Mouse (Mus musculus): ENCODE results near the gene Creld1. TPM values are rescaled to one million over a fixed set of nuclear protein-coding genes. Genes with fewer than 3 reads are reported as not detected.

The Creld1 gene
- polyA plus RNA-seq, 1 experiment from 2014 or later = 36.3 TPM

GRCm38 (mm10) chr6:113442087-113442441, 41.0 kb upstream of the Creld1 start:
- DNase-seq (ENCODE audit: low spot score) (no peak), ATAC-seq (replicated peaks; ENCODE audit: low FRiP score) (0 out of 2 replicates have a peak, but pooled peaks have one; percentile 16)
- Histone ChIP-seq H3K27me3 (ENCODE audit: control insufficient read depth, insufficient read depth, low read length) (no peaks in the 10 kb centered on the region), H3K4me2 (ENCODE audit: low read depth, low read length, severe bottlenecking) (peak overlapping the region; percentile 62), H3K4me1 (replicated peaks; ENCODE audit: control insufficient read depth, insufficient read depth, low read length) (peaks cover 4% of the 10 kb centered on the region; the same call in 1 of the 2 replicates), H3K9me3 (ENCODE audit: control insufficient read depth, low read length) (no peaks in the 10 kb centered on the region), H3K36me3 (ENCODE audit: control insufficient read depth, insufficient read depth, low read length) (no peaks in the 10 kb centered on the region), H3K9ac (ENCODE audit: low read length) (peak overlapping the region; percentile 78), H3K27ac (ENCODE audit: low read depth, low read length) (no peak overlapping the region), H3K4me3 (ENCODE audit: low read depth, low read length) (peak overlapping the region; percentile 94)
- 41% methylated on average over 9 of the region's 9 CpGs for WGBS

- WGBS = under 1% methylated on average over 45 of the region's 45 CpGs
- peak; percentile 95 for DNase-seq (ENCODE audit: low spot score)
Observed at GRCm38 (mm10) chr6:113442442-113443090, 40.5 kb upstream of the Creld1 start, which contains the start of gene Jagn1. TSS of gene Jagn1 (plus strand) at chr6:113442569.

GRCm38 (mm10) chr6:113443091-113443490, 40.0 kb upstream of the Creld1 start:
- H3K36me3 ChIP-seq (ENCODE audit: control insufficient read depth, insufficient read depth, low read length) = peaks cover 3% of the 10 kb centered on the region; the same call in 1 of the 2 replicates
- H3K4me2 ChIP-seq (ENCODE audit: low read depth, low read length, severe bottlenecking) = peak overlapping the region; percentile 62
- DNase-seq (ENCODE audit: low spot score) = peak; percentile 51
- H3K27ac ChIP-seq (ENCODE audit: low read depth, low read length) = no peak overlapping the region
- peak overlapping the region; percentile 94 for H3K4me3 ChIP-seq (ENCODE audit: low read depth, low read length)
- WGBS = 49% methylated on average over 12 of the region's 12 CpGs
- H3K9me3 ChIP-seq (ENCODE audit: control insufficient read depth, low read length) = no peaks in the 10 kb centered on the region
- ATAC-seq (replicated peaks; ENCODE audit: low FRiP score) = no peak
- H3K9ac ChIP-seq (ENCODE audit: low read length) = peak overlapping the region; percentile 78
- H3K4me1 ChIP-seq (replicated peaks; ENCODE audit: control insufficient read depth, insufficient read depth, low read length) = peaks cover 4% of the 10 kb centered on the region; the same call in 1 of the 2 replicates
- H3K27me3 ChIP-seq (ENCODE audit: control insufficient read depth, insufficient read depth, low read length) = no peaks in the 10 kb centered on the region

More at GRCm38 (mm10) chr6:113442442-113443090, 40.5 kb upstream of the Creld1 start, which contains the start of gene Jagn1:
- Histone ChIP-seq H3K36me3 (ENCODE audit: control insufficient read depth, insufficient read depth, low read length) (peaks cover 2% of the 10 kb centered on the region; the same call in 1 of the 2 replicates), H3K27me3 (ENCODE audit: control insufficient read depth, insufficient read depth, low read length) (no peaks in the 10 kb centered on the region), H3K9me3 (ENCODE audit: control insufficient read depth, low read length) (no peaks in the 10 kb centered on the region), H3K4me1 (replicated peaks; ENCODE audit: control insufficient read depth, insufficient read depth, low read length) (peaks cover 4% of the 10 kb centered on the region; the same call in 1 of the 2 replicates), H3K4me2 (ENCODE audit: low read depth, low read length, severe bottlenecking) (peak within 1 kb of the TSS; percentile 62), H3K4me3 (ENCODE audit: low read depth, low read length) (peak within 1 kb of the TSS; percentile 94), H3K9ac (ENCODE audit: low read length) (peak within 1 kb of the TSS; percentile 78), H3K27ac (ENCODE audit: low read depth, low read length) (0 out of 2 replicates have a peak within 1 kb of the TSS, but pooled peaks have one; percentile 12)
- peak; percentile 91 for ATAC-seq (replicated peaks; ENCODE audit: low FRiP score)

GRCm38 (mm10) chr6:113444207-113444965, 38.7 kb upstream of the Creld1 start:
- DNase-seq (ENCODE audit: low spot score) = peak; percentile 30
- Histone ChIP-seq H3K9ac (ENCODE audit: low read length) (no peak overlapping the region), H3K9me3 (ENCODE audit: control insufficient read depth, low read length) (no peaks in the 10 kb centered on the region), H3K36me3 (ENCODE audit: control insufficient read depth, insufficient read depth, low read length) (peaks cover 3% of the 10 kb centered on the region; the same call in 1 of the 2 replicates), H3K4me1 (replicated peaks; ENCODE audit: control insufficient read depth, insufficient read depth, low read length) (peaks cover 4% of the 10 kb centered on the region; the same call in 1 of the 2 replicates), H3K4me3 (ENCODE audit: low read depth, low read length) (no peak overlapping the region), H3K27me3 (ENCODE audit: control insufficient read depth, insufficient read depth, low read length) (no peaks in the 10 kb centered on the region), H3K4me2 (ENCODE audit: low read depth, low read length, severe bottlenecking) (no peak overlapping the region), H3K27ac (ENCODE audit: low read depth, low read length) (no peak overlapping the region)
- no peak for ATAC-seq (replicated peaks; ENCODE audit: low FRiP score)
- 95% methylated on average over 7 of the region's 8 CpGs for WGBS

GRCm38 (mm10) chr6:113447639-113448038, 35.5 kb upstream of the Creld1 start:
- ATAC-seq (replicated peaks; ENCODE audit: low FRiP score) = no peak
- peak; percentile 38 for DNase-seq (ENCODE audit: low spot score)

GRCm38 (mm10) chr6:113451839-113452238, 31.3 kb upstream of the Creld1 start:
- H3K4me3 ChIP-seq (ENCODE audit: low read depth, low read length) = no peak overlapping the region
- peaks cover 3% of the 10 kb centered on the region; the same call in 1 of the 2 replicates for H3K36me3 ChIP-seq (ENCODE audit: control insufficient read depth, insufficient read depth, low read length)
- no peaks in the 10 kb centered on the region for H3K9me3 ChIP-seq (ENCODE audit: control insufficient read depth, low read length)
- no peak overlapping the region for H3K9ac ChIP-seq (ENCODE audit: low read length)
- no peaks in the 10 kb centered on the region for H3K4me1 ChIP-seq (replicated peaks; ENCODE audit: control insufficient read depth, insufficient read depth, low read length)
- no peak for DNase-seq (ENCODE audit: low spot score)
- H3K4me2 ChIP-seq (ENCODE audit: low read depth, low read length, severe bottlenecking) = no peak overlapping the region
- no peak for ATAC-seq (replicated peaks; ENCODE audit: low FRiP score)
- WGBS = 88% methylated on average over 2 of the region's 2 CpGs
- no peak overlapping the region for H3K27ac ChIP-seq (ENCODE audit: low read depth, low read length)
- H3K27me3 ChIP-seq (ENCODE audit: control insufficient read depth, insufficient read depth, low read length) = no peaks in the 10 kb centered on the region

More at GRCm38 (mm10) chr6:113447639-113448038, 35.5 kb upstream of the Creld1 start:
- Histone ChIP-seq H3K27ac (ENCODE audit: low read depth, low read length) (no peak overlapping the region), H3K36me3 (ENCODE audit: control insufficient read depth, insufficient read depth, low read length) (peaks cover 3% of the 10 kb centered on the region; the same call in 1 of the 2 replicates), H3K4me3 (ENCODE audit: low read depth, low read length) (no peak overlapping the region), H3K9me3 (ENCODE audit: control insufficient read depth, low read length) (no peaks in the 10 kb centered on the region), H3K27me3 (ENCODE audit: control insufficient read depth, insufficient read depth, low read length) (no peaks in the 10 kb centered on the region), H3K9ac (ENCODE audit: low read length) (no peak overlapping the region), H3K4me2 (ENCODE audit: low read depth, low read length, severe bottlenecking) (no peak overlapping the region), H3K4me1 (replicated peaks; ENCODE audit: control insufficient read depth, insufficient read depth, low read length) (peaks cover 2% of the 10 kb centered on the region; the same call in 1 of the 2 replicates)
- WGBS = 95% methylated on average over 4 of the region's 4 CpGs

GRCm38 (mm10) chr6:113455007-113455406, 28.1 kb upstream of the Creld1 start:
- 73% methylated on average over 5 of the region's 5 CpGs for WGBS

GRCm38 (mm10) chr6:113457952-113458534, 25.1 kb upstream of the Creld1 start, which contains the start of gene Il17re:
TSS of gene Il17re (plus strand) at chr6:113458484.
- Histone ChIP-seq H3K27ac (ENCODE audit: low read depth, low read length) (no peak within 1 kb of the TSS), H3K36me3 (ENCODE audit: control insufficient read depth, insufficient read depth, low read length) (no peaks in the 10 kb centered on the region), H3K4me3 (ENCODE audit: low read depth, low read length) (no peak within 1 kb of the TSS), H3K9ac (ENCODE audit: low read length) (no peak within 1 kb of the TSS), H3K27me3 (ENCODE audit: control insufficient read depth, insufficient read depth, low read length) (no peaks in the 10 kb centered on the region), H3K9me3 (ENCODE audit: control insufficient read depth, low read length) (no peaks in the 10 kb centered on the region), H3K4me1 (replicated peaks; ENCODE audit: control insufficient read depth, insufficient read depth, low read length) (no peaks in the 10 kb centered on the region), H3K4me2 (ENCODE audit: low read depth, low read length, severe bottlenecking) (no peak within 1 kb of the TSS)
- WGBS = 76% methylated on average over 9 of the region's 10 CpGs
- DNase-seq (ENCODE audit: low spot score) (no peak), ATAC-seq (replicated peaks; ENCODE audit: low FRiP score) (no peak)

More at GRCm38 (mm10) chr6:113455007-113455406, 28.1 kb upstream of the Creld1 start:
- H3K4me2 ChIP-seq (ENCODE audit: low read depth, low read length, severe bottlenecking) = no peak overlapping the region
- DNase-seq (ENCODE audit: low spot score) (no peak), ATAC-seq (replicated peaks; ENCODE audit: low FRiP score) (no peak)
- no peaks in the 10 kb centered on the region for H3K9me3 ChIP-seq (ENCODE audit: control insufficient read depth, low read length)
- H3K4me1 ChIP-seq (replicated peaks; ENCODE audit: control insufficient read depth, insufficient read depth, low read length) = no peaks in the 10 kb centered on the region
- no peak overlapping the region for H3K4me3 ChIP-seq (ENCODE audit: low read depth, low read length)
- H3K9ac ChIP-seq (ENCODE audit: low read length) = no peak overlapping the region
- no peaks in the 10 kb centered on the region for H3K36me3 ChIP-seq (ENCODE audit: control insufficient read depth, insufficient read depth, low read length)
- no peak overlapping the region for H3K27ac ChIP-seq (ENCODE audit: low read depth, low read length)
- H3K27me3 ChIP-seq (ENCODE audit: control insufficient read depth, insufficient read depth, low read length) = no peaks in the 10 kb centered on the region
